Mouse (Mus musculus) hindbrain, embryonic 12.5 days (tissue): ENCODE results near the gene Flnc. TPM values are rescaled to one million over a fixed set of nuclear protein-coding genes. Genes with fewer than 3 reads are reported as not detected.
"Not testable (repeated sequence)": the region's sequence is repeated elsewhere in the genome, so short reads cannot be mapped to it uniquely, and the experiment has no call there.

Source experiments
- ATAC-seq: fragments of 200-750 bp; cut with Nextera tagmentation; 2 replicates; pipeline ENCODE4 v1.8.0; 2017; ENCODE audit warnings: moderate TSS enrichment; ENCODE audit not compliant: low FRiP score
- H3K27ac ChIP-seq: fragments of 300-500 bp; sonication (generic); 2 replicates; pipeline ENCODE4 v1.5.1; 2016; ENCODE audit warnings: mild to moderate bottlenecking
- H3K27me3 ChIP-seq: fragments of 300-500 bp; sonication (generic); 2 replicates; pipeline ENCODE4 v1.6.1; 2016; ENCODE audit warnings: mild to moderate bottlenecking
- H3K36me3 ChIP-seq: fragments of 300-500 bp; sonication (generic); 2 replicates; pipeline ENCODE4 v1.6.1; 2016; ENCODE audit warnings: mild to moderate bottlenecking
- H3K4me1 ChIP-seq: fragments of 300-500 bp; sonication (generic); 2 replicates; pipeline ENCODE4 v1.6.1; 2016
- H3K4me2 ChIP-seq: fragments of 300-500 bp; sonication (generic); replicated peaks from 2 replicates; pipeline ENCODE4 v1.6.1; 2016; ENCODE audit warnings: mild to moderate bottlenecking
- H3K4me3 ChIP-seq: fragments of 300-500 bp; sonication (generic); 2 replicates; pipeline ENCODE4 v1.5.1; 2016; ENCODE audit warnings: mild to moderate bottlenecking
- H3K9ac ChIP-seq: fragments of 300-500 bp; sonication (generic); 2 replicates; pipeline ENCODE4 v1.6.1; 2016; ENCODE audit warnings: mild to moderate bottlenecking, moderate library complexity
- H3K9me3 ChIP-seq: fragments of 300-500 bp; sonication (generic); replicated peaks from 2 replicates; pipeline ENCODE4 v1.6.1; 2016; ENCODE audit warnings: mild to moderate bottlenecking
- WGBS: fragments of 180-500 bp; shearing (Covaris S2); methylation state at CpG from one replicate; pipeline ENCODE4 v1.1.7; 2016; 5-methylcytosine and 5-hydroxymethylcytosine counted together
- polyA plus RNA-seq: library from polyadenylated mRNA; unstranded; fragments of >200 nt; fragmentation: Nextera tagmentation; extraction: Ambion mirVana; gene quantifications from 2 replicates; pipeline ENCODE4 v1.2.1, GENCODE M21; 2016

Gene Flnc
- 11.8 and 14.5 TPM in 2 replicates for polyA plus RNA-seq

DNA sequence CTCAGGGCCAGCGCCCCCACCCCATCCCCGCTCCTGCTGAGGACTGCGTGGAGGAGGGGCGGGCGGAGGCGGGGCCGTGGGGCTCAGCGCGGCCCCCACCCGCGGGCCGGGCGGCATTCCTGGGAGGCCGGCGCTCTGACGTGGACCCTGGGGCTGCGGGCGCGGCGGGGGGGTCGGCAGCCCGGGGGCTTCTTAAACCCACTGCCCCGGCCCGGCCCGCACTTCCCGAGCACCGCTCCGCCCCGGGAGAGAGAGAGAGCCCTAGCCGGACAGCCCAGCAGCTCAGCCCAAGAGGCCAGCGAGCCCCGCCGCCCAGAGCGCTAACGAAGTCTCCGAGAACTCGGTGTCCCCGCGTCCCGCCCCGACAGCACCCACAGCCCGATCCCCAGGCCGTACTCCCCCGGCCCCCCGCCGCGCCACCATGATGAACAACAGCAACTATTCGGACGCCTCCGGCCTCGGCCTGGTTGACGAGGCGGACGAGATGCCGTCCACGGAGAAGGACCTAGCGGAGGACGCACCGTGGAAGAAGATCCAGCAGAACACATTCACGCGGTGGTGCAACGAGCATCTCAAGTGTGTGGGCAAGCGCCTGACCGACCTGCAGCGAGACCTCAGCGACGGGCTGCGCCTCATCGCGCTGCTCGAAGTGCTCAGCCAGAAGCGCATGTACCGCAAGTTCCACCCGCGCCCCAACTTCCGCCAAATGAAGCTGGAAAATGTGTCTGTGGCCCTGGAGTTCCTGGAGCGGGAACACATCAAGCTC lies at the start of gene Flnc:
Gene Flnc, plus strand, starts transcription at position 219 of the 766 bp plus-strand sequence.
- peaks cover 53% of the 10 kb centered on the region for H3K4me1 ChIP-seq
- H3K4me2 ChIP-seq, result peak within 1 kb of the TSS; percentile 80
- WGBS, result under 1% methylated on average over 53 of the region's 77 CpGs
- H3K9me3 ChIP-seq, result no peaks in the 10 kb centered on the region
- H3K27ac ChIP-seq, result no peak within 1 kb of the TSS
- H3K27me3 ChIP-seq, result peaks cover 56% of the 10 kb centered on the region
- no peaks in the 10 kb centered on the region for H3K36me3 ChIP-seq
- ATAC-seq, result no peak
- peak within 1 kb of the TSS; percentile 47 for H3K4me3 ChIP-seq
- peak within 1 kb of the TSS; percentile 60 for H3K9ac ChIP-seq

DNA sequence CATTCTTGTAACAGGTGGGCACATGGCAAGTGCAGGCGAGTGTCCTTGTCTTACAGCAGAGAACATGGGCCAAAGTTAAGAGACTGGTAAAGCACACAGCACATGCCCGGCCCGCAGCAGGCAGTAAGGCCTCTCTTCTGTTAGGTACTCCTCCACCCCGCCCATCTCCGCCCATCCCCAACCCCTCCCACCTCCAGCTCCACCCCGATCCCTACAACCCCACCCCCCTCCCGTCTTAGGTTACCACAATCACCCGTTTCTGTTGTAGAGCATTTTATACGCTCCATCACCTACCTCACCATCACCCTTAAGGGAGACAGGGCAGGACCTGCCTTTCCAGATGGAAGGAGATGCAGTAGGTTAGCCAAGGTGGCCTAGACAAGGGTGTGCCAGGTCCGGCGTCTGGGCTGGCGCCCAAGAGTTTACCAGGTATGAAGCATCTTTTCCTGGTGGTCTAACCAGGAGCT lies 45.0 kb upstream of the Flnc start, which contains the start of gene Opn1sw:
Gene Opn1sw, minus strand, starts transcription at position 417 of the 467 bp plus-strand sequence.
- no peaks in the 10 kb centered on the region for H3K36me3 ChIP-seq
- H3K4me1 ChIP-seq, result peaks cover 4% of the 10 kb centered on the region
- WGBS, result 5% methylated on average over 12 of the region's 12 CpGs
- H3K27ac ChIP-seq, result no peak within 1 kb of the TSS
- H3K4me3 ChIP-seq, result peak within 1 kb of the TSS; percentile 3; the same call in 1 of the 2 replicates
- peaks cover 16% of the 10 kb centered on the region for H3K27me3 ChIP-seq
- H3K9me3 ChIP-seq, result no peaks in the 10 kb centered on the region
- ATAC-seq, result no peak
- peak within 1 kb of the TSS; percentile 36 for H3K4me2 ChIP-seq
- no peak within 1 kb of the TSS for H3K9ac ChIP-seq

DNA sequence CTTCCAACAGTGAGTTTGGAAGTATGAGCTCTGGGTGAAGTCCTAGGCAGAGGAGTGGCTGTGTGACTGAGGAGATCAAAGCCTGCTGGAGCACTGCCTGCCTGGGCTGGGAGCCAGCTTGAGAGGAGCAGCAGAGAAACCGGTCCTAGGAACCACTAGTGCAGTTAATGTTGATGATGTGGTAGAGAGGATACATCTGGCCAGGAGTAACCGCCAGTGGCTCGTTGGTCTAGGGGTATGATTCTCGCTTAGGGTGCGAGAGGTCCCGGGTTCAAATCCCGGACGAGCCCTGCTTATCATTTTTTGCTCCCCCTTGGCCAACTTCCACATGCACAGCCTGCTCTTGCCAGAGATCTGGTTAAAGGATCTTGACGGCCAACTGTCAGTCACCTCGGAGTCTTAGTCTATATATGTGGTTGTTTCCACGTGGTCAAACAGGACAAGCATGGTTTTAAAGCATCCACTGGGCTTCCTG lies 44.4 kb upstream of the Flnc start:
- Histone ChIP-seq H3K9me3 (no peaks in the 10 kb centered on the region), H3K4me3 (no peak overlapping the region), H3K36me3 (no peaks in the 10 kb centered on the region), H3K4me2 (peak overlapping the region; percentile 36; the same call in 1 of the 2 replicates), H3K27me3 (peaks cover 16% of the 10 kb centered on the region), H3K4me1 (peaks cover 4% of the 10 kb centered on the region), H3K9ac (no peak overlapping the region), H3K27ac (no peak overlapping the region)
- WGBS, result 13% methylated on average over 11 of the region's 11 CpGs
- ATAC-seq, result no peak

DNA sequence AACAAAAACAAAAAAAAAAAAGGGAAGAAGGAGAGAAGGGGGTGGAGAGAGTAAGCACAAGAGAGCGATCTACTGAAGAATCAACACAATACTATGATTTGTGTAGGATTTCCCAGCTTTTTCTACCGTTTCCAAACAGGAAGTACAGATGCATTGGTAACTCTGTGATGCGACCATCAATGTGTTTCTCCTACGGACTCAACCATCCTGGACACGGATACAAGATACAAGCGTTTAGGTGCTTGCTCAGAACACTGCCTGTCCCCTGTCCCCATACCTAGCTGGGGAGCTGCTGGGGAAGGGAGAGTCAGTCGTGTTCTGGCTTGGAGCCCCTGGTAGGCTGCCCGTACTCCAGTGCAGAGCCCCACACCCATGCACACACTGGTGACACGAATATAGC lies 43.6 kb upstream of the Flnc start:
- Histone ChIP-seq H3K4me3 (no peak overlapping the region), H3K9ac (no peak overlapping the region), H3K4me1 (peaks cover 4% of the 10 kb centered on the region), H3K36me3 (no peaks in the 10 kb centered on the region), H3K9me3 (no peaks in the 10 kb centered on the region), H3K4me2 (no peak overlapping the region), H3K27ac (no peak overlapping the region), H3K27me3 (peaks cover 21% of the 10 kb centered on the region)
- no peak for ATAC-seq
- 62% methylated on average over 9 of the region's 9 CpGs for WGBS

DNA sequence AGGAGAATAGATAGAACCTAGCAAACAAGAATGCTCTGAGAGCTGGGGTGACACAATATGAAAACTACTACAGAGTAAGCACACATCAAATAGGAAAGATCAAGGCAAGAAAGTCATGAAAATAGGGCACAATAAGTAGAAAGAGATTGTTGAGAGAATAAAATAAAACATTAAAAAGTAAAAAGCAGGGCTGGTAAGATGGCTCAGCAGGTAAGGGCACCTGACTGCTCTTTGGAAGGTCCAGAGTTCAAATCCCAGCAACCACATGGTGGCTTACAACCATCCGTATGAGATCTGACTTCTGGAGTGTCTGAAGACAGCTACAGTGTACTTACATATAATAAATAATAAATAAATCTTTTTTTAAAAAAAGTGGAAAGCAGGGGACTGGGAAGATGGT lies 42.6 kb upstream of the Flnc start:
- ATAC-seq, H3K9ac ChIP-seq, H3K27ac ChIP-seq, H3K36me3 ChIP-seq, H3K9me3 ChIP-seq, H3K4me1 ChIP-seq, H3K4me2 ChIP-seq, H3K4me3 ChIP-seq: not testable (repeated sequence)
- peaks cover 32% of the 10 kb centered on the region for H3K27me3 ChIP-seq
- WGBS, result 83% methylated on average over 1 of the region's 1 CpGs

DNA sequence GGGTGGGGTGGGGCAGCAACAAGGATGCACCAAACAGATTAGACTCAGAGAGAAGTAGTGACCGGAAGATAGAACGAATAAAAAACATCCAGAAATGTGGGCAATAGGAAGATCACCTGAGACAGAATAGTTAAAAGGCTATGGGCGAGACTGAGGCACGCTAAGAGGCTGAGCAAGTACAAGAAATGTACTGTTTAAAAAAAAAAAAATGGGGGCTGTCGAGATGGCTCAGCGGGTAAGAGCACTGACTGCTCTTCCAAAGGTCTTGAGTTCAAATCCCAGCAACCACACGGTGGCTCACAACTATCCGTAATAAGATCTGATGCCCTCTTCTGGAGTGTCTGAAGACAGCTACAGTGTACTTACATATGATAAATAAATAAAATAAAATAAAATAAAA lies 41.8 kb upstream of the Flnc start:
- H3K27ac ChIP-seq, H3K36me3 ChIP-seq, H3K9me3 ChIP-seq, H3K4me1 ChIP-seq, H3K4me2 ChIP-seq, ATAC-seq, H3K4me3 ChIP-seq, H3K9ac ChIP-seq: not testable (repeated sequence)
- peaks cover 33% of the 10 kb centered on the region for H3K27me3 ChIP-seq
- WGBS, result 76% methylated on average over 8 of the region's 8 CpGs

DNA sequence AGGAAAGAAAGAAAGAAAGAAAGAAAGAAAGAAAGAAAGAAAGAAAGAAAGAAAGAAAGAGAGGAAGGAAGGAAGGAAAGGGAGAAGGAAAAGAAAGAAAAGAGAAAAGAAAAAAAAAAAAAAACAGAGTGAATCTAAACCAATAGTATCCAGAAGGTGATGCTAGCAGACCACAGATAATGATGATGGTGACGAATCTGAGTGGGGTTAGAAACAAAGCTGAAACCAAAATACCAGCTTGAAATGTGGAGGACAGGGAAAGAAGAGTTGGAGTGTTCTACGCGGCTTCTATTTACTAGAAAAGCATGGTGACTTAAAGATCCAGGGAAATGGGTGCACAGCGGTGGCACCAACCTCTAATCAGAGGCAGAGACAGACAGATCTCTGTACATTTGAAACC lies 41.3 kb upstream of the Flnc start:
- WGBS, result 75% methylated on average over 4 of the region's 4 CpGs
- Histone ChIP-seq H3K36me3 (no peaks in the 10 kb centered on the region), H3K4me3 (no peak overlapping the region), H3K9ac (no peak overlapping the region), H3K4me1 (peaks cover 9% of the 10 kb centered on the region), H3K9me3 (no peaks in the 10 kb centered on the region), H3K27ac (no peak overlapping the region), H3K27me3 (peaks cover 33% of the 10 kb centered on the region), H3K4me2 (no peak overlapping the region)
- no peak for ATAC-seq

DNA sequence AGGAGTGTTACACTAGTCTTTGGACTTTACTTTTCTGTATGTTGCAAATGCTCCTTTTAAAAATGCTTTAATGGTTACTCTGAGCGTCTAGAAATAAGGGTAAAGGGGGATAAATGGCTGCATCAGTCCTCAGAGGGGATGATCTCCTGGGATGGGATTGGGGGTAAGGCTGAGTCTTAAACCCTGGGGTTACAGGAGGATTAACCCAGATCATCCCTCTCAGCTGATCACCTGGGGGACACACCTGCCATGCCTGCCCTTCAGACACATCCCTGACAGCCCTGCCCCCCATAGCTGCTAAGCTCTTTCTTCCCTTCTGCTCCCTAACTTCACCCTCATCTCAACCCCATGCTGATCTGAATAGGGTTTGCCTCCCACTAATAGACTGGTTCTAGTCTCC lies 38.8 kb upstream of the Flnc start:
- H3K9ac ChIP-seq, result no peak overlapping the region
- peaks cover 25% of the 10 kb centered on the region for H3K27me3 ChIP-seq
- H3K4me3 ChIP-seq, result no peak overlapping the region
- peaks cover 17% of the 10 kb centered on the region for H3K4me1 ChIP-seq
- H3K4me2 ChIP-seq, result no peak overlapping the region
- WGBS, result 35% methylated on average over 1 of the region's 1 CpGs
- no peaks in the 10 kb centered on the region for H3K36me3 ChIP-seq
- no peak overlapping the region for H3K27ac ChIP-seq
- ATAC-seq, result no peak
- H3K9me3 ChIP-seq, result no peaks in the 10 kb centered on the region

DNA sequence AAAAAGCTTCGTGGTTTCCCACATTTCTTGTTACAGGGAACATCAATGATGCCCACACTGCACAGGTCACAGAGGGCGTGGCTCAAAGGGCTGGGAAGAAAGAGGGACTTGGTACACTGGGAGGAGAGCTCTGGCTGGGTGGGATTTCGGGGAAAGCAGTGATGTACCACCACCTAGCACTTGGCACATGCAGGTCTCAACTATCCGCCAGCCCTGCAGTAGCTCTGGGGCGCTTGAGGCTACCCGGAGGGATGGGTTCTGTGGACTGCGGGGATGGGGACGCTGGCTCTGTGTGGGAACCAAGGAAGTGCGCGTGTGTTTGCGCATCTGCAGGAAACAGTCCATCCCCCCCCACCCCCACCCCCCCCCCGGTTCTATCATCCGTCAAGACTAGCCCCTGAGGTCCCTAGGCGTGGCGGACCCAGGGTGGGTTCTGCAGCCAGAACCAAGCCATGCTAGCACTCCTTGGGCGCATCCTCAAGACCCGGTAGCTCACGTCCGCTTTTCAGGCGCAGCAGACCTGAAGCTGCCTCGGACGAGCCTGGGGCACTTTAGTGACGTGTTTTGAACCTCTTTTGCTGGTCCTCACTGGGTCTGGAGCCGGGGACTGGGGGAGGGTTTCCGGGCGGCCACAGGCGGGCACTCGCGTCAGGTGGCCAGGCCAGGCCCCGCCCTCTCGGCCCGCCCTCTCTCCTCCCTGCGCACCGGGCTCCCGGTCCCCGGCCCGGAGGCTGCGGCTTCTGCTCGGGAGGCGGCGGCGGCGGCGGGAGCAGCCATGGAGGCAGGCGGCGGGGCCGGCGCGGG lies 36.9 kb upstream of the Flnc start, which contains the start of gene Ccdc136:
Gene Ccdc136, plus strand, starts transcription at position 400 of the 804 bp plus-strand sequence.
- Histone ChIP-seq H3K9ac (peak within 1 kb of the TSS; percentile 87), H3K4me2 (peak within 1 kb of the TSS; percentile 90), H3K4me1 (peaks cover 17% of the 10 kb centered on the region), H3K27me3 (peaks cover 21% of the 10 kb centered on the region), H3K27ac (peak within 1 kb of the TSS; percentile 30), H3K4me3 (peak within 1 kb of the TSS; percentile 74), H3K9me3 (no peaks in the 10 kb centered on the region), H3K36me3 (no peaks in the 10 kb centered on the region)
- WGBS, result under 1% methylated on average over 47 of the region's 49 CpGs
- peak; percentile 95 for ATAC-seq

DNA sequence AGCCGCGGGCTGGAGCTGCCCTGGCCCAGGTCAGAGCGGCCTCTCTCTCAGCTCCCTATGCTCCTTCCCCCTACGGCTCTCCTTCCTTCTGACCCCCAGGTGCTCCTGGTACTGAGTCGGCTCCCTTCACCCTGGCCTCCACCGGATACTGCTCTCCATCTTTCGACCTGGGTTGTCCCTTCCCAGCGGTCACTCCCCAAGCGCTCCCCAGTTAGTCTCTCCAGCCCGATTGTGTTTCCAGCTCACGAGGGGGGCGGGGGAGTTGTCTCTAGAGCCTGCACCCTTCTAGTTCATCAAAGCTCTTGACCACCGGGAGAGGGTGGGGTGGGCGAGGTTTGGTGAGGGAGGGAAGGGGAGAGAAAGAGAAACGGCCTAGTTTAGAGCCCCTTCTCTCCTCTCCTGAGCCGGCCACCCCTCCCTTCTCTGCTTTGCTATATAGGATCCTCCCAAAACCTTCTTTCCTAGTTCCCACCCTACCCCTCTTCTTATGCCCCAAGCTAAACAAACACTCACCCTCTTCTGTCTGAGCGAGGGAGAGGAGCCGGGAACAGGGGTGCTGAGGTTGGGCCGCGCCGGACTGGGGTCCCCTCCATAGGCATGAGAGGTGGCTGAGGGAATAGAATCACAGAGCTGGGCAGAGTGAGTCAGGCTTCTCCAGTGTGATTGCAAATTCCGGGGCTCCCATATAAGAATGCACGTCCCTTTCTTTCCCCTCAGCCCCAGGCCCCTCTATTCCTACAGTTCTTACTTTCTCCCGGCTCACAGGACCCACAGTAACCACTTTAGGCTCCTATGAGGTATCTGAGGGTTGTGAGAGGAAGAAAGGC lies 36.1 kb upstream of the Flnc start:
- 2% methylated on average over 23 of the region's 24 CpGs for WGBS
- ATAC-seq, result peak; percentile 72
- H3K9me3 ChIP-seq, result no peaks in the 10 kb centered on the region
- H3K36me3 ChIP-seq, result no peaks in the 10 kb centered on the region
- peaks cover 21% of the 10 kb centered on the region for H3K27me3 ChIP-seq
- peaks cover 17% of the 10 kb centered on the region for H3K4me1 ChIP-seq
- peak overlapping the region; percentile 30 for H3K27ac ChIP-seq
- H3K9ac ChIP-seq, result peak overlapping the region; percentile 87
- H3K4me3 ChIP-seq, result peak overlapping the region; percentile 74
- H3K4me2 ChIP-seq, result peak overlapping the region; percentile 90

DNA sequence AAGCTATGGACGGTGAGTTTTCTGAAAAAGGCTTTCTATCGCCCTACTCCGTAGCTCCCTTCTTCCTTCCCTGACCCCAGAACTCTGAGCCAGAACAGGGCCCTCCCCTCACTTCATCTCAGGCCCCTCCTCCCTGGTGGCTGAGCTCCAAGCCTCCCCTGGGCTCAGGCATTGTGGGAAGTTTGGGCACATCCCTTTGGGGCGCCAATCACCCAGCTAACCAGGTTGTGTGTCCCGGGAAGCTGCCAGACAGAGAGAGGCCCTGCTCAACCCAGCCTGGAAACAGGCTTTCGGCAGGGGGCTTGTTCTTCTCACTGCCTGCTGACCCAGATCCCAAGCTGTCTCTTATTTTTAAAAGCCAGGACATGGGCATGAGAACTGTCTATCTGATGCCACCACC lies 35.5 kb upstream of the Flnc start:
- no peaks in the 10 kb centered on the region for H3K9me3 ChIP-seq
- peaks cover 22% of the 10 kb centered on the region for H3K27me3 ChIP-seq
- H3K36me3 ChIP-seq, result no peaks in the 10 kb centered on the region
- H3K4me2 ChIP-seq, result peak overlapping the region; percentile 90
- 0 out of 2 replicates have a peak overlapping the region, but pooled peaks have one; percentile 30 for H3K27ac ChIP-seq
- peak overlapping the region; percentile 74 for H3K4me3 ChIP-seq
- WGBS, result 7% methylated on average over 6 of the region's 6 CpGs
- peak overlapping the region; percentile 87; the same call in 1 of the 2 replicates for H3K9ac ChIP-seq
- peaks cover 17% of the 10 kb centered on the region for H3K4me1 ChIP-seq
- ATAC-seq, result peak; percentile 23
